Mouse (Mus musculus) liver, adult 2 months (tissue): ENCODE measurements around the gene Zfp13. TPM values are rescaled to one million over a fixed set of nuclear protein-coding genes. Genes with fewer than 3 reads are reported as not detected.

Experiments used
- DNase-seq: peaks from one replicate; pipeline ENCODE4 v3.0.0-alpha.2; 2011; ENCODE audit warnings: low read depth, low spot score; ENCODE audit errors: extremely low read depth
- H3K27ac ChIP-seq: fragments of 200-500 bp; replicated peaks from 2 replicates; pipeline ENCODE4 v1.5.1; 2012; ENCODE audit warnings: low read depth, mild to moderate bottlenecking, control low read depth, inconsistent platforms, low read length; ENCODE audit not compliant: insufficient read depth
- H3K27me3 ChIP-seq: fragments of 200-500 bp; 2 replicates; pipeline ENCODE4 v1.6.1; 2012; ENCODE audit warnings: mild to moderate bottlenecking, moderate library complexity, low read length, inconsistent platforms; ENCODE audit not compliant: control insufficient read depth, insufficient read depth
- H3K36me3 ChIP-seq: fragments of 200-500 bp; 2 replicates; pipeline ENCODE4 v1.6.1; 2012; ENCODE audit warnings: low read length, inconsistent platforms; ENCODE audit not compliant: control insufficient read depth, insufficient read depth
- H3K4me1 ChIP-seq: fragments of 200-500 bp; 2 replicates; pipeline ENCODE4 v1.6.1; 2011; ENCODE audit warnings: low read length; ENCODE audit not compliant: control insufficient read depth, insufficient read depth
- H3K4me3 ChIP-seq: fragments of 200-500 bp; 2 replicates; pipeline ENCODE4 v1.5.1; 2011; ENCODE audit warnings: low read depth, mild to moderate bottlenecking, control low read depth, low read length, moderate library complexity; ENCODE audit not compliant: insufficient read depth
- H3K79me2 ChIP-seq: fragments of 200-500 bp; 2 replicates; pipeline ENCODE4 v1.6.1; 2012; ENCODE audit warnings: inconsistent platforms, mild to moderate bottlenecking, low read length, moderate library complexity; ENCODE audit not compliant: control insufficient read depth, insufficient read depth
- H3K9ac ChIP-seq: fragments of 200-500 bp; 2 replicates; pipeline ENCODE4 v1.6.1; 2012; ENCODE audit warnings: low read depth, mild to moderate bottlenecking, control low read depth, inconsistent platforms, low read length
- CTCF ChIP-seq: fragments of 200-500 bp; IDR thresholded peaks from 2 replicates; pipeline ENCODE4 v1.5.1; 2011; ENCODE audit warnings: low read depth, low read length, control low read depth
- POLR2A ChIP-seq: fragments of 200-500 bp; IDR thresholded peaks from 2 replicates; pipeline ENCODE4 v1.6.1; 2011; ENCODE audit warnings: low read length, control low read depth; ENCODE audit not compliant: insufficient read depth; ENCODE audit errors: extremely low read depth
- WGBS: fragments of 180-500 bp; shearing (Covaris S2); methylation state at CpG from one replicate; pipeline ENCODE4 v1.1.7; 2018; 5-methylcytosine and 5-hydroxymethylcytosine counted together
- polyA plus RNA-seq: library from polyadenylated mRNA; depleted of rRNA; stranded (reverse); fragments of >200 nt; gene quantifications from 2 replicates; pipeline ENCODE4 v1.2.3, GENCODE M21; 2012; rRNA removed
- total RNA-seq: library from RNA; depleted of rRNA; stranded (reverse); fragments of >200 nt; gene quantifications from 2 replicates; pipeline ENCODE4 v1.2.3, GENCODE M21; 2014; rRNA removed

Gene Zfp13
- total RNA-seq (1.3 and 2.0 TPM in 2 replicates), polyA plus RNA-seq (2.2 and 3.2 TPM in 2 replicates)

DNA sequence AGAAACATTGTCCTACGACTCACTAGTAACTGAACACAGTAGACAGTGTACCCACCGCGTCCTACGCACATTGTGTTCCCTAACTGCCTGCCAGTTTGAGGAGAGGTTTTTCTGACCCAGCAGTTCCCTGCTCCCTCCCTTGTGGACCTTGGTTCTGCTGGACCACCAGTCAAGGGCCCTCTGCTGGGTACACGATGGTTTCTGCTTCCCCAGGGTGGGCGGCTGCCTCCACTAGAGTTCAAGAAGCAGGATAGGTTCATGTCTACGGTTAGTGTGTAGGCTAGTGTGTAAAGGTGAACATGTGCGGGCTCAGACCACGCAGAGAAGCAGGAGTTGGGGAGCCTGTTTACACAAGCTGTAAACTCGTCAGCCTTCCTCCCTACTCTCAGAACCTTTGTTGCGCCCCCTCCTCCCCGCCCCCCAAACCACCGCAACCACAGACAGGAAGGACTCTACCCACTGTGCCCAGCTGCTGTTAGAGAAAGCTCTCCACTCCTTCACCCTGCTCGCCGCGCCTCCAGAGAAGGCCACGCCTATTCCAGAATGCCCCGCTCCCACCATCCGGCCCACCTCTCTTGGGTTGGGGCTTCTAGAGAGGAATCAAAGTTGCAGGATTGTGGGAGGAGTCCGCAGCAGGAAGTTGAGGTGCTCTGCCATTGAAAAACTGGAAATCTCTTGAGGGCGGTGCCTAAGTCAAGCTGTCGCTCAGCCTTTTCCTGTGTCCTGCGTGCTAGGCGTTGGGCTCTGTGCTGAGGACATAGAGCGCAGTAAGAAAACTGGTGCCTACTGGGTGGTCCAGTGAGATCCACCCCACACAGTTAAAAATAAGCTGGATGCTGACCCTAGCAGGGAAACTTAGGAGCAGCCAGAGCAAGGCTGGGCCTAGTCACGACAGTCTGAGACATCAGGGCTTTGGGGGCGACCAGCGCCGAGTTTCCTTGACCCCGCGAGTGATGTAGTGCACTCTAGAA, at the start of gene Zfp13:
Gene Zfp13, minus strand, starts transcription at position 906 of the 971 bp plus-strand sequence.
- H3K4me3 ChIP-seq = peak within 1 kb of the TSS; percentile 56
- peak; percentile 64 for TF ChIP-seq POLR2A
- TF ChIP-seq CTCF = no peak
- peak within 1 kb of the TSS; percentile 42 for H3K27ac ChIP-seq
- H3K27me3 ChIP-seq = no peaks in the 10 kb centered on the region
- no peaks in the 10 kb centered on the region for H3K36me3 ChIP-seq
- peak within 1 kb of the TSS; percentile 66 for H3K9ac ChIP-seq
- peaks cover 3% of the 10 kb centered on the region for H3K4me1 ChIP-seq
- 4% methylated on average over 31 of the region's 31 CpGs for WGBS
- peak; percentile 94 for DNase-seq
- no peaks in the 10 kb centered on the region for H3K79me2 ChIP-seq

DNA sequence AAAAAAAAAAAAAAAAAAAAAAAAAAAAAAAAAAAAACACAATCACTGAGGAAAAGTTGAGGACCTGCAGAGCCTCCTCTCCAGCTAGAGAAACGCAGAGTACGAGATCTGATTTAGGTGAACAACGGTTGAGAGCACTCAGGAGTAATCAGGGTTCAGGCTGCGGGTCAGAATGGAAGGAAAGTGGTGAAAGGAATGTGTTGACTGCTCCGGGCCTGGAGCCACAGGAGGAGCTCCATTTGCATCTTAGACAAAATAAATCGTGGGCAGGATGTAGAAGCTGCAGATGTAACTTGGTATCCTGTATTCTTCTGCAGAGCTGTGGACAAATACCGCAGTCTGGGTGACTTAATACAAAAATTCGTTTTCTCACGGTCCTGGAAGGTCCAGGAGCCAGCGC, 46.6 kb upstream of the Zfp13 start:
- TF ChIP-seq CTCF (no peak), POLR2A (no peak)
- no peaks in the 10 kb centered on the region for H3K36me3 ChIP-seq
- H3K4me1 ChIP-seq = peaks cover 2% of the 10 kb centered on the region; the same call in 1 of the 2 replicates
- 49% methylated on average over 10 of the region's 10 CpGs for WGBS
- no peak overlapping the region for H3K27ac ChIP-seq
- H3K4me3 ChIP-seq = no peak overlapping the region
- H3K27me3 ChIP-seq = peaks cover 13% of the 10 kb centered on the region
- no peak overlapping the region for H3K9ac ChIP-seq
- DNase-seq = no peak
- H3K79me2 ChIP-seq = no peaks in the 10 kb centered on the region

DNA sequence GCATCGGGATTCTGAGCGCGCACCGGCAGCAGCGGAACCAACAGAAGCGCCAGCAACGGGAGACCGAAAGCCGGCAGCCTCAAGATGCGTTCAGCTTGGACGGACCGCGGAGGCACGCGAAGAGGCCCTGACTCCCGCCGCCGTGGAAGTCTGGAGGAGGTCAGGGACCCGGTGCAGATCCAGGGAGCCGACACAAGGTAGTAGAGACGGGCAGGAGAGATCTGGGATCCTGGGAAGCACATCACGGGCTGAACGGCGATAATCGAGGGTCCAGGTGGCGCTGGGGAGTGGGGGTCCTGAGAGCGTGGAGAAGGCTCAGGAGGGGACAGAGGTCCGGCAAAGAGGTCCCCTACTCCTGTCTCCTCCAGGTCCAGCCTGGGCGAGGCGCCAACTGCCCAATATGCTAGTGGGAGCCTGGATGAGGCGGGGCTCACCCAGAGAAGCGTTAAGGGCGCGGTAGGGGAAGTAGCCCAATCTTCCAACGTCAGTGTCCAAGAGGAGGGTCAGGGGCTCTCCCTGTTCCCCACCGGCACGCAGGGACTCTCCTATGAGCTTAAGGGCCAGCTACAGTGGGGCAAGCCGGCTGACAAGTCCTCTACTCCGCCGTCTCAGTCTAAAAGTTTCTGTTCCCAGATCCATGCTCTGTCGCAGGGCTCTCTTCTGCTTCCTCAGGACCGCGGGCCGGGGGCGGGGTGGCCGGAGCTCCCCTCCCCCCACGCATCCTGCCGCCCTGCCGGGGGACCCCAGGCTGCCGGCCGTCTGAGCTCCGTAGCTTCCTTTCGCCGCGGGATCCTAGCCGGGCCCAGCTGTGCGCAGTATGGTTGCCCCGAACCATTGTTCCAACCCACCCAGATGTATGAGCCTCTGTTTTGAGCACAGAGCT, 45.6 kb upstream of the Zfp13 start, which contains the start of gene Mmp25:
Gene Mmp25, minus strand, starts transcription at position 665 of the 883 bp plus-strand sequence.
- Histone ChIP-seq H3K4me3 (peak within 1 kb of the TSS; percentile 50; the same call in 1 of the 2 replicates), H3K9ac (peak within 1 kb of the TSS; percentile 28; the same call in 1 of the 2 replicates), H3K27ac (no peak within 1 kb of the TSS), H3K36me3 (no peaks in the 10 kb centered on the region), H3K4me1 (peaks cover 2% of the 10 kb centered on the region; the same call in 1 of the 2 replicates), H3K27me3 (peaks cover 13% of the 10 kb centered on the region), H3K79me2 (no peaks in the 10 kb centered on the region)
- WGBS = 2% methylated on average over 58 of the region's 58 CpGs
- DNase-seq = no peak
- no peak for TF ChIP-seq CTCF

DNA sequence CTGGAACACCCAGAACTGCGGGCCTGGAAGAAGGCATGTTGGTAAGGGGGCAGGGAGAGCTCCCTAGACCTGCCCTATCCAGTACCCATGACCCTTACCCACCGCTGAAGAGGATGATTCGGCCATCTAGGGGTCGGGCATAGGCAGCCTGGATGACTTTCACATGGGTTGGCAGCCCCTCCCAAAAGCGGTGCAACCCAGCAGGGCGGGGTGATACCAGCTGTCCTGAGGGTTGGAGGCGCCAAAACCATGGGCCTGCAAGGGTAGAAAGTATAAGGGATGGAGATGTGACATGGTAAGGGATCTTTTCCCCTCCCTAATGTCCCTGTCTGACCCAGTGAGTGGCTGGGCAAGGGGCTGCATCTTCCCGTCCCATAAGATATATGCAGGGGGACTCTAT, 32.0 kb upstream of the Zfp13 start:
- DNase-seq = no peak
- Histone ChIP-seq H3K27ac (no peak overlapping the region), H3K27me3 (no peaks in the 10 kb centered on the region), H3K9ac (no peak overlapping the region), H3K4me1 (no peaks in the 10 kb centered on the region), H3K79me2 (no peaks in the 10 kb centered on the region), H3K36me3 (no peaks in the 10 kb centered on the region), H3K4me3 (no peak overlapping the region)
- 75% methylated on average over 8 of the region's 8 CpGs for WGBS
- TF ChIP-seq CTCF (no peak), POLR2A (no peak)

DNA sequence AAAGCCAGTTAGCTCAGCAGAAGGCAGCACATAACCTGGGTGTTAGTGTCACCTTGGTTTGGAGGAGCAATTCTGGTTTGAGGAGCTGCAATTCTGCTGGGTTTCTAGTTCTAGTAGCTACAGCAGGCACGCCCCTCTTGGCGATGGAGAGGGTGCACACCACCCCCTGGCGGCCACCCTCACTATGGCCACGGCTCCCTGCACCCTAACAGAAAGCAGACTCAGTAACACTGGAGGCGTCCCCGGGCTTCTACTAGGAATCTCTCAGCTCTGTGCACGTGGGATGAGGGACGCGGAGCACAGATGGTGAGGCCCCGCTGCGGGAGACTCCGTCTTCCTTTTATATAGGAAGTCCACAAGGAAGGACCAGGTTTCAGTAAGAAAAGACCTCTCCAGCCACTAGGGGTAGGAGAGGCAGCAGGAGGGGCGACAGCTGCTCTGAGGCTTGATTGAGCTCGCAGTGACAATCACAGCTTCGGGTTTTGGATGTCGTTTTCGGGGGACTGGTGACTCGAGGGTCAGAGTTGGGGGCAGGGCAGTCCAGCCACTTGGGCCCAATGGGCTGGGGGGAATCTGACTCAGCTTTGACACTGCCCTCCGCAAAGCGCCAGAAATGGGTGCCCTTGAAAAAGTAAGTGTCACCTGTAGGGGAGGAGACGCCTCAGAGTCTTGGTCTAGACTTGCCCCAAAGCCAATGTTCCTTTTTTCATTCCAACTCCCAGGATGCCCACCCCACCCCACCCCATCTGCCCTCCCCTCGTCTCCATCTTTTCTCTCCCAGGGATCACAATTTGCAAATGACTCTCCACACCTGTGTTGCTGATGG, 31.1 kb upstream of the Zfp13 start:
- TF ChIP-seq POLR2A (no peak), CTCF (peak; percentile 83)
- Histone ChIP-seq H3K4me3 (no peak overlapping the region), H3K27me3 (no peaks in the 10 kb centered on the region), H3K79me2 (no peaks in the 10 kb centered on the region), H3K9ac (no peak overlapping the region), H3K4me1 (no peaks in the 10 kb centered on the region), H3K27ac (no peak overlapping the region), H3K36me3 (no peaks in the 10 kb centered on the region)
- DNase-seq = peak; percentile 7
- 14% methylated on average over 22 of the region's 22 CpGs for WGBS
